Mouse (Mus musculus) midbrain, embryonic 12.5 days (tissue): ENCODE data around the gene Agap1. TPM values are rescaled to one million over a fixed set of nuclear protein-coding genes. Genes with fewer than 3 reads are reported as not detected.

Experiments
- ATAC-seq: fragments of 200-750 bp; cut with Nextera tagmentation; 2 replicates; pipeline ENCODE4 v1.8.0; 2017; ENCODE audit warnings: low read depth, moderate TSS enrichment, moderate library complexity; ENCODE audit not compliant: low FRiP score
- H3K27ac ChIP-seq: fragments of 300-500 bp; sonication (generic); replicated peaks from 2 replicates; pipeline ENCODE4 v1.5.1; 2016; ENCODE audit warnings: mild to moderate bottlenecking
- H3K27me3 ChIP-seq: fragments of 300-500 bp; sonication (generic); 2 replicates; pipeline ENCODE4 v1.6.1; 2016; ENCODE audit warnings: mild to moderate bottlenecking
- H3K36me3 ChIP-seq: fragments of 300-500 bp; sonication (generic); 2 replicates; pipeline ENCODE4 v1.6.1; 2016
- H3K4me1 ChIP-seq: fragments of 300-500 bp; sonication (generic); 2 replicates; pipeline ENCODE4 v1.6.1; 2016
- H3K4me2 ChIP-seq: fragments of 300-500 bp; sonication (generic); replicated peaks from 2 replicates; pipeline ENCODE4 v1.6.1; 2016; ENCODE audit warnings: mild to moderate bottlenecking, moderate library complexity
- H3K4me3 ChIP-seq: fragments of 300-500 bp; sonication (generic); 2 replicates; pipeline ENCODE4 v1.5.1; 2016; ENCODE audit warnings: mild to moderate bottlenecking
- H3K9ac ChIP-seq: fragments of 300-500 bp; sonication (generic); replicated peaks from 2 replicates; pipeline ENCODE4 v1.6.1; 2016; ENCODE audit warnings: mild to moderate bottlenecking, moderate library complexity
- H3K9me3 ChIP-seq: fragments of 300-500 bp; sonication (generic); 2 replicates; pipeline ENCODE4 v1.6.1; 2016; ENCODE audit warnings: mild to moderate bottlenecking
- WGBS: fragments of 180-500 bp; shearing (Covaris S2); methylation state at CpG from one replicate; pipeline ENCODE4 v1.1.7; 2016; 5-methylcytosine and 5-hydroxymethylcytosine counted together
- polyA plus RNA-seq: library from polyadenylated mRNA; unstranded; fragments of >200 nt; fragmentation: Nextera tagmentation; extraction: Ambion mirVana; gene quantifications from 2 replicates; pipeline ENCODE4 v1.2.1, GENCODE M21; 2016

Gene Agap1
- polyA plus RNA-seq, 1 experiment from 2014 or later: 61.9 TPM

GRCm38 (mm10) chr1:89891400-89891799 is 436.8 kb downstream of the Agap1 start:
- H3K4me2 ChIP-seq: no peak overlapping the region
- ATAC-seq: no peak
- peaks cover 47% of the 10 kb centered on the region; the same call in 1 of the 2 replicates for H3K27me3 ChIP-seq
- no peak overlapping the region for H3K4me3 ChIP-seq
- WGBS: 92% methylated on average over 6 of the region's 6 CpGs
- H3K9me3 ChIP-seq: no peaks in the 10 kb centered on the region
- H3K9ac ChIP-seq: no peak overlapping the region
- H3K27ac ChIP-seq: no peak overlapping the region
- H3K4me1 ChIP-seq: peaks cover 17% of the 10 kb centered on the region
- peaks cover 44% of the 10 kb centered on the region for H3K36me3 ChIP-seq

GRCm38 (mm10) chr1:89892281-89892680 is 437.7 kb downstream of the Agap1 start:
- Histone ChIP-seq H3K27me3 (peaks cover 50% of the 10 kb centered on the region; the same call in 1 of the 2 replicates), H3K4me2 (no peak overlapping the region), H3K4me3 (no peak overlapping the region), H3K9me3 (no peaks in the 10 kb centered on the region), H3K9ac (no peak overlapping the region), H3K27ac (no peak overlapping the region), H3K4me1 (peaks cover 17% of the 10 kb centered on the region), H3K36me3 (peaks cover 42% of the 10 kb centered on the region)
- ATAC-seq: no peak
- 26% methylated on average over 7 of the region's 7 CpGs for WGBS

- H3K4me3 ChIP-seq: no peak overlapping the region
- H3K27ac ChIP-seq: no peak overlapping the region
- H3K9me3 ChIP-seq: no peaks in the 10 kb centered on the region
- peaks cover 18% of the 10 kb centered on the region; the same call in 1 of the 2 replicates for H3K36me3 ChIP-seq
- H3K27me3 ChIP-seq: peaks cover 45% of the 10 kb centered on the region; the same call in 1 of the 2 replicates
- no peak overlapping the region for H3K9ac ChIP-seq
- 84% methylated on average over 5 of the region's 5 CpGs for WGBS
- H3K4me1 ChIP-seq: peaks cover 12% of the 10 kb centered on the region
- ATAC-seq: no peak
- no peak overlapping the region for H3K4me2 ChIP-seq
These were observed 441.2 kb downstream of the Agap1 start for GRCm38 (mm10) chr1:89895801-89896200.

GRCm38 (mm10) chr1:89899036-89899435 is 444.4 kb downstream of the Agap1 start:
- no peak for ATAC-seq
- 83% methylated on average over 2 of the region's 2 CpGs for WGBS
- H3K4me2 ChIP-seq: no peak overlapping the region
- H3K4me1 ChIP-seq: no peaks in the 10 kb centered on the region
- H3K27me3 ChIP-seq: peaks cover 27% of the 10 kb centered on the region; the same call in 1 of the 2 replicates
- no peaks in the 10 kb centered on the region for H3K9me3 ChIP-seq
- H3K36me3 ChIP-seq: peaks cover 10% of the 10 kb centered on the region; the same call in 1 of the 2 replicates
- no peak overlapping the region for H3K27ac ChIP-seq
- no peak overlapping the region for H3K4me3 ChIP-seq
- H3K9ac ChIP-seq: no peak overlapping the region

- H3K4me3 ChIP-seq: no peak overlapping the region
- no peak overlapping the region for H3K9ac ChIP-seq
- H3K27ac ChIP-seq: no peak overlapping the region
- WGBS: 83% methylated on average over 11 of the region's 11 CpGs
- H3K36me3 ChIP-seq: peaks cover 10% of the 10 kb centered on the region; the same call in 1 of the 2 replicates
- H3K9me3 ChIP-seq: no peaks in the 10 kb centered on the region
- H3K4me1 ChIP-seq: no peaks in the 10 kb centered on the region
- no peak overlapping the region for H3K4me2 ChIP-seq
- no peak for ATAC-seq
- peaks cover 25% of the 10 kb centered on the region; the same call in 1 of the 2 replicates for H3K27me3 ChIP-seq
These were observed 445.3 kb downstream of the Agap1 start for GRCm38 (mm10) chr1:89899761-89900445.

GRCm38 (mm10) chr1:89901381-89901780 is 446.8 kb downstream of the Agap1 start:
- WGBS: 77% methylated on average over 4 of the region's 4 CpGs
- H3K4me1 ChIP-seq: no peaks in the 10 kb centered on the region
- H3K9ac ChIP-seq: no peak overlapping the region
- H3K4me2 ChIP-seq: no peak overlapping the region
- H3K36me3 ChIP-seq: 0 out of 2 replicates have a peak, but pooled peaks cover 3% of the 10 kb centered on the region
- H3K4me3 ChIP-seq: no peak overlapping the region
- no peak for ATAC-seq
- H3K27me3 ChIP-seq: peaks cover 19% of the 10 kb centered on the region; the same call in 1 of the 2 replicates
- peaks cover 4% of the 10 kb centered on the region; the same call in 1 of the 2 replicates for H3K9me3 ChIP-seq
- H3K27ac ChIP-seq: no peak overlapping the region

- no peak overlapping the region for H3K4me3 ChIP-seq
- no peaks in the 10 kb centered on the region for H3K36me3 ChIP-seq
- no peak for ATAC-seq
- no peak overlapping the region for H3K27ac ChIP-seq
- H3K4me1 ChIP-seq: no peaks in the 10 kb centered on the region
- H3K9me3 ChIP-seq: peaks cover 9% of the 10 kb centered on the region; the same call in 1 of the 2 replicates
- H3K27me3 ChIP-seq: peaks cover 16% of the 10 kb centered on the region; the same call in 1 of the 2 replicates
- H3K9ac ChIP-seq: no peak overlapping the region
- no peak overlapping the region for H3K4me2 ChIP-seq
- WGBS: 97% methylated on average over 2 of the region's 2 CpGs
These were observed 447.6 kb downstream of the Agap1 start for GRCm38 (mm10) chr1:89902236-89902635.

- peaks cover 9% of the 10 kb centered on the region; the same call in 1 of the 2 replicates for H3K9me3 ChIP-seq
- WGBS: 88% methylated on average over 1 of the region's 1 CpGs
- H3K36me3 ChIP-seq: no peaks in the 10 kb centered on the region
- no peak overlapping the region for H3K27ac ChIP-seq
- H3K27me3 ChIP-seq: peaks cover 16% of the 10 kb centered on the region; the same call in 1 of the 2 replicates
- H3K4me2 ChIP-seq: no peak overlapping the region
- H3K4me3 ChIP-seq: no peak overlapping the region
- H3K4me1 ChIP-seq: no peaks in the 10 kb centered on the region
- no peak overlapping the region for H3K9ac ChIP-seq
- ATAC-seq: no peak
These were observed 448.0 kb downstream of the Agap1 start for GRCm38 (mm10) chr1:89902641-89903040.

GRCm38 (mm10) chr1:89909796-89910195 is 455.2 kb downstream of the Agap1 start:
- ATAC-seq: no peak
- peaks cover 44% of the 10 kb centered on the region for H3K27me3 ChIP-seq
- H3K9ac ChIP-seq: no peak overlapping the region
- H3K27ac ChIP-seq: no peak overlapping the region
- H3K4me3 ChIP-seq: no peak overlapping the region
- peaks cover 9% of the 10 kb centered on the region; the same call in 1 of the 2 replicates for H3K9me3 ChIP-seq
- 90% methylated on average over 8 of the region's 8 CpGs for WGBS
- no peak overlapping the region for H3K4me2 ChIP-seq
- H3K4me1 ChIP-seq: no peaks in the 10 kb centered on the region
- no peaks in the 10 kb centered on the region for H3K36me3 ChIP-seq

- Histone ChIP-seq H3K36me3 (no peaks in the 10 kb centered on the region), H3K4me2 (no peak overlapping the region), H3K4me3 (no peak overlapping the region), H3K27me3 (peaks cover 65% of the 10 kb centered on the region), H3K27ac (no peak overlapping the region), H3K9me3 (no peaks in the 10 kb centered on the region), H3K9ac (no peak overlapping the region), H3K4me1 (no peaks in the 10 kb centered on the region)
- whole genome bisulfite sequencing: 55% methylated on average over 5 of the region's 5 CpGs
- ATAC-seq: no peak
These were observed 457.8 kb downstream of the Agap1 start for GRCm38 (mm10) chr1:89912392-89912791.

- H3K9ac ChIP-seq: no peak overlapping the region
- H3K4me2 ChIP-seq: no peak overlapping the region
- H3K9me3 ChIP-seq: peaks cover 2% of the 10 kb centered on the region; the same call in 1 of the 2 replicates
- no peaks in the 10 kb centered on the region for H3K4me1 ChIP-seq
- no peak overlapping the region for H3K27ac ChIP-seq
- H3K36me3 ChIP-seq: no peaks in the 10 kb centered on the region
- peaks cover 77% of the 10 kb centered on the region for H3K27me3 ChIP-seq
- H3K4me3 ChIP-seq: no peak overlapping the region
- 72% methylated on average over 4 of the region's 4 CpGs for WGBS
- no peak for ATAC-seq
These were observed 459.0 kb downstream of the Agap1 start for GRCm38 (mm10) chr1:89913611-89914010.

GRCm38 (mm10) chr1:89918111-89918510 is 463.5 kb downstream of the Agap1 start:
- H3K9ac ChIP-seq: no peak overlapping the region
- H3K4me2 ChIP-seq: no peak overlapping the region
- 14% methylated on average over 17 of the region's 18 CpGs for WGBS
- H3K27me3 ChIP-seq: peaks cover 90% of the 10 kb centered on the region
- H3K27ac ChIP-seq: no peak overlapping the region
- H3K4me1 ChIP-seq: peaks cover 12% of the 10 kb centered on the region
- peaks cover 8% of the 10 kb centered on the region; the same call in 1 of the 2 replicates for H3K9me3 ChIP-seq
- no peaks in the 10 kb centered on the region for H3K36me3 ChIP-seq
- H3K4me3 ChIP-seq: no peak overlapping the region
- ATAC-seq: no peak
